Mouse (Mus musculus): ENCODE data around the gene Satb1. TPM values are rescaled to one million over a fixed set of nuclear protein-coding genes. Genes with fewer than 3 reads are reported as not detected.

Gene Satb1
- total RNA-seq, 2 experiments from 2014 or later, result 27.1 to 63.8 TPM

DNA sequence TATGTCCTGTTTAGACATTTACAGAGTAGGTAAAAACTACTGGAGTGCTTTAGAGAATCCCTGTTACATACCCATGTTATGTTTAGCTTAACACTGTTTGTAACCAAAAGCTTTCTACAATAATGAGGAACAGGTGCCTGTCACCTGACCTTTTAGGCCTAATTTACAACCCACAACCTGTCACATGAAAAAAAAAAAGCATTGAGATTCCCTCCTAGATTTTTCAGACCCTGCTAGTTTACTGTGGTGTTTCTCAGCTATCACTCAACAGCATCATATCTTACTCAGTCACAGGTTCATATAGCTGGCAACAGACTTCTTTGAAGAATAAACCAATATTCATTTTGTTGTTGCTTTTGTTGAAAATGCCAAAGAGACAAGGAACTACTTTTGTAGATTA lies 3.7 kb downstream of the Satb1 start:
- intact Hi-C loops (cut with DNase I), result no loop called here
- no peak for DNase-seq

DNA sequence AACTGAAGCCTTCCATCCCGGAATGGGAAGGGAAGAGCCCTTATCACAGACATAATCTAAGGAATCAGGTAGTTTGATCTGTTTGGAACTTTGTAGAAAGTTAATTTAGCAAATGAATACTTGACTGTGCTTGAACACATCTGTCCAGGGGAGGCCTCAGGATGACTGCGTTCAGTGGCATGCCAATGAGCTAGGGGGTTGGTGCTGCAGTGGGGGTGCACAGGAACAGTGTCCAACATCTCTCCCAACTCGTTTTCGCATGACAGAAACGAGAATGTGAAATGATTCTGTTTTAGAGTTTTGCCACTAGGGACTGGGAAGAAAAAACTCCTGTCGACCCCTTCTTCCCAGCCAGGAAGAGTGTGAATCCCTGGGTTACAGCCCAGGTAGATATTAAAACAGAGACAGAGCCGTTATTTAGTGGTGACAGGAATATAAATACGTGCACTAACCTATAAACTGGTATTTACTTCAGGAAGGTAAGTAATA lies 5.1 kb downstream of the Satb1 start:
- no peak for DNase-seq
- intact Hi-C loops (cut with DNase I), result no loop called here

DNA sequence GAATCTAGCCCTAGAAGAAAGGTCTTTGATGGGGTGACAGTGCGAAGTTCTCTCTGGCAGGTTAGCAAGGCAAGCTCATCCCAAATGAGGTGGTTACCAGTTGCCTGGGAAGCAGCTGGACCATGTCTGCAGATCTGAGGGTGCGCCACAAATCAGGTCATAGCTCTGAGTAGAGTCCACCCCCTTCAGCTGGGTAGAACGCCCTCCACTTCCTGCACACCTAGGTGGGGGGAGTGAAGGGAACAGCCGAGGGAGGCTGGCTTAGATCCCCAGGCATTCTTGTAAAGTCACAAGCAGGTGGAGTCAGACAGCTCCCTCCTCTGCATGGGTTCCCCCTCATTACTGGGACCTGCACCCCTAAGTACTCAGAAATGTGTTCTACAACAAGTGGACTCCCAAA lies 6.6 kb downstream of the Satb1 start:
- no peak for DNase-seq
- intact Hi-C loops (cut with DNase I), result no loop called here

DNA sequence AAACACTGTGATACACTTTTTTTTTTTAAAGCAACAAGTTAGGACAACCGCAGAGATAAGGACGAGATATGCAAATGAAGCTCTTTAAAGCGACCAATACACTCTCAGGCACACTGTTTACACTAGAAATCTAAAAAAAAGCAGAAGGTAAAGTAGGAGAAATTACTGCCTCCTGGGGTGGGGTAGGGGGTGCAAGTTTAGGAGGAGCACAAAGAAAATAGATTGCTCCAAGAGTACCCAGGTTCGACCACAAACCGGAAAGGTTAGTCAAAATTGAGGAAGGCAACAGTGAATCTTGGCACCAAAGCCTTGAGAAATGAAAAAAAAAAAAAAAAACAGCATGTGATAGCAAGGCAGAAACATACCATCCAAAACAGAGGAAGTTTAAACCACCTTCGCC lies 18.8 kb downstream of the Satb1 start:
- DNase-seq, result no peak
- intact Hi-C loops (cut with DNase I), result loop anchor here (2.0 kb wide), 1 partner anchor 18 kb away; the partner anchor contains the start of gene Satb1

DNA sequence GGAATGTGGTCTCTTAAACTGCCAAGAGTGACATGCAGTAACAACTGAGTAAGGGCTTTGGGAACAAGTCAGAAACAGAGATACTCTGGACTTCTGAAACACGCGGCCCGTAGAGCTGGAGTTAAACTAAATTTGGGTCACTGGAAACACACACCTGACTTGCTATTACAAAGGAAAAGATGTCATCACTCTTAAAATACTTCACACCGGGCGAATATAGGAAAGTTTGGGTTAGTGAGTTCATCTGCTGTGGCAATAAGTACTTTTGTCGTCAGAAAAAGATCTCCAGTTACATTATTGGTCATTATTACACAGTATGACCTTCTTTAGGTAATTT lies 19.3 kb downstream of the Satb1 start:
- intact Hi-C loops (cut with DNase I), result loop anchor here (2.0 kb wide), 1 partner anchor 19 kb away; the partner anchor contains the start of gene Satb1
- DNase-seq, result no peak

DNA sequence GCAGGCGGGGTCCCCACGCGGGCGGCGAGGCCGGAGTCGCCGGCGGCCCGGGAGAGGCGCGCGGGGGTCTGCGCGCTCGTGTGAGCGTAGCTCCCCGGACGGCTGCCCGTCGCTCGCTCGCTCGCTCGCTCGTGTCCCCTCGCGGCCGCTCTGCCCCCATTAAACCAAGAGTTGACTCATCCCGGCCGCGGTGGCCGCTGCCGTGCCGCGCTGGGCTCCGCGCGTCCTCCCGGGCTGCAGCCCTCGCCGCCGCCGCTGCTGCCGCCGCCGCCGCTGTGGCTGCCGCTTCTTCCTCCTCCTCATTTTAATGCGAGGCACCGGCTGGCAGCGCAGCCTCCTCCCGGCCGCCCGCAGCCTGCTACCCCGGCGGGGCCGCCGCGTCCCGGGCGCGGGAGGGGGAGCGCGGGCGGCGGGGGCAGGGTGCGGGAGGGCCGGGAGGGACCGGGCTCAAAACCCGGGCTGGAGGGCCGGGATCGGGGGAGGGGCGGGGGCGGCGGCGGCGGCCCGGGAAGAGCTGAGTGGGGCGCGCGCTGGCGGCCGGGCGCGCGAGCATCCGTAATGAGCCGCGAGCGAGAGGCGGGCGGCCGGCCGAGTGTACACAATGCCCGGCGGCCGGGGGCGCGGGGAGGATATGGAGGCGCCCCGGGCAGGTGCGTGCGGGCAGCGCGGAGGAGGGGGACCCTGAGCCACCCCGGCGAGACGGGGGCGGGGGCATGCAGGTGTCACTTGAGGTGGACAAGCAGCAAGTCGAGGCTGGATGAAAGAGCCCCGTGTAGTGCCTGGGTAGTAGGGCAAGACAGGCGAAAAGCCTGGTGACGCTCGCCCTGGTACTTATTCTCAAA lies 19.9 kb downstream of the Satb1 start:
- peak; percentile 72 to 76 for DNase-seq
- intact Hi-C loops (cut with DNase I), result no loop called here

DNA sequence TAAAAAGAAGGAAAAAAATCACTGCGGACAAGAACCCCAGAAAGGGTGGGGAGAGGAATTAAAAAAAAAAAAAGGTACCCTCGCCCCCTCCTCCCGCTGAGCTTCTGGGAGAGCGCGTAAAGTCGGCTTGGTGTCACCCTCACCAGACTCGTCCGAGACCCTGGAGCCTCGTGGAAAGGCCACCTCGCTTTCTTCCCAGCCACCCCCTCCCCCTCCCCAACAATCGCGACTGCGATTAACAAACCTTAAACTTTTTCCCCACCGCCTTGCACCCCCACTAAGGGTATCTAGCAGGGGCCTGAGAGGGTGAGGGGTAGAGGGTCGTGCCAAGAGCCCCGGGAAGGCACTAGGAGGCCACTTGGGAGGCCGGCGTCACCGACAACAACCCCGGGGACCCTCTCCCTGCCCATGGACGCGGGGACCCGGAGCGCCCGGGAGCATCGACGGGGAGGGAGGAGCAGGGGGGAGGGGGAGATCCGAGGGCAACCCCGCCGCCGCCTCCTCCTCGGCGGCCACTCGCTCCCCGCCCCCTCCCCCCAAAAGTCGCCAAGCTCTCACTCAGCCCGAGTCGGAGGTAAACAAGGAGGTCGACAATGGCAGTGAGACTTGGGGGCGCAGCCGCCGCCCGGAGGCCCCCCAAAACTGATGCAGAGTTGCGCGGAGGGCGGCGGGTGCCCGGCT lies 20.7 kb downstream of the Satb1 start:
- DNase-seq, result peak; percentile 36 to 42
- intact Hi-C loops (cut with DNase I), result no loop called here

DNA sequence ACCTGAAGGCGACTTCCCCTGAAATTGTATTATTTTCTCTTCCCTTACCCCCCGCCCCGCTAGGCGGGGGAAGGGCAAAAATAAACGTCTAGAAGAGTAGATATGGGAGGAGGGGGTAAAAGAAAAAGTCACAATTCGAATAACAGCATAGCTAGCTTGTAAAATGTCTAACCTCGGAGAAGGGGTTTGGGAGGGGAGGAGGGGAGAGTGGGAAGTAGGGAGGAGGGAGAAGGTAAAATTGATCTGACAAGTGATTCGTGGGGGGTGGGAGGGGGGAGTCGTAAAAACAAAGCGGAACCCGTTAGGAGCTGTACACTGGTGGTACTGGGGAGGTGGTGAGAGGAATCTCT lies 21.2 kb downstream of the Satb1 start:
- intact Hi-C loops (cut with DNase I), result no loop called here
- DNase-seq, result no peak

DNA sequence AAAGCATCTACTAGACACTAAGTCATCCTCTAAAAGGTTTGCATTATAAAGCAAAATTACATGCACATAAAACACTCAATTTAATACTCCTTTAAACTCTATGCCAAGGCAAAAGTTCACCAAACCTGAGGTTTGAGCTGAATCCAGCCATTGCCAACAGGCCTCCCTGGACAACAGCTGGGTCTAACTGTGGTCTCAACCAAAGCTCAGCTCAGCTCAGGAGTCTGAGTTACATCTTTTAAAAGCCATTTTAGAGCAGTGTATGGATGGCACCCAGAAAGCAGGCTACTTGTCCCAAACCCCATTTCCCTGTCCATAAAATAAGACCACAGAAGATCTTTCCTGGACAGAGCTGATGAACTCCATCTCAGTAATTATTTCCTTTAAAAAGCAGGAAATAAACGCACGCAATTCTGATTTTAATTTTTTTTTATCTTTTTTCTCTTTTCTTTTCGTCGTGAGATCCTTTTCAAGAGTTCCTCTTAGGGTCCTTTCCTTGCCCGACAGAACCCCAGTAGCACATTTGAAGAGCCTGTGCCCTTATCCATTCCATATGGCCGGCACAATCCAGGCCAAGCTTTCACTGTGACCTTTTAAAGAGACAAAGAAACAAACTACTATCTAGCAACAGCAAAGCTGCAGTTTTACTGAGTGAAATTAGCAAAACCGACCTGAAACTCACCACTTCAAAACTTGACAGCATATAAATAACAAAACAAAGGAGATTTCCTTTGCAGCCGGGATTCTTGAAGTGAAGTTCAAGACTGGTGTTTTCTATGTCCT lies 21.8 kb downstream of the Satb1 start:
- DNase-seq, result peak; percentile 52 to 71
- intact Hi-C loops (cut with DNase I), result no loop called here

DNA sequence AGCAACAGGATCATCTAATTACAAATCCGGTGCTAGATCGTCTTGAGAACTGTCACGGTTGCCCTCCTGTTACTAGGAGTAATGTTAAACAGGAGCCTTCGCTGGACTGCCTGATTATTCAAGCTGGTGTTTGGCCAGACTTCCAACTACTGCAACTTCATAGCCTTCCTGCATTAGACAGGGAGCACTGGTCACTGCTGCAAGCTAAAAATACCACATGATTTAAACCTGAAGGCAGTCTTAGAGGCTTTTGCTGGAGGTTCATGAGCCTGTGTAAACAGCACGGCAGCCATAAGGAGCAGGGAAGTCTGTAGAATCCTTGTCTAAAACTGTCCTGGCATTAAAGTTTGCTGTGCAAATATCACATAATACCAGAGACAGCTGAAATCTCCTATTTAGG lies 25.7 kb downstream of the Satb1 start:
- peak in 1 of 2 experiments; percentile 10 for DNase-seq
- intact Hi-C loops (cut with DNase I), result no loop called here

DNA sequence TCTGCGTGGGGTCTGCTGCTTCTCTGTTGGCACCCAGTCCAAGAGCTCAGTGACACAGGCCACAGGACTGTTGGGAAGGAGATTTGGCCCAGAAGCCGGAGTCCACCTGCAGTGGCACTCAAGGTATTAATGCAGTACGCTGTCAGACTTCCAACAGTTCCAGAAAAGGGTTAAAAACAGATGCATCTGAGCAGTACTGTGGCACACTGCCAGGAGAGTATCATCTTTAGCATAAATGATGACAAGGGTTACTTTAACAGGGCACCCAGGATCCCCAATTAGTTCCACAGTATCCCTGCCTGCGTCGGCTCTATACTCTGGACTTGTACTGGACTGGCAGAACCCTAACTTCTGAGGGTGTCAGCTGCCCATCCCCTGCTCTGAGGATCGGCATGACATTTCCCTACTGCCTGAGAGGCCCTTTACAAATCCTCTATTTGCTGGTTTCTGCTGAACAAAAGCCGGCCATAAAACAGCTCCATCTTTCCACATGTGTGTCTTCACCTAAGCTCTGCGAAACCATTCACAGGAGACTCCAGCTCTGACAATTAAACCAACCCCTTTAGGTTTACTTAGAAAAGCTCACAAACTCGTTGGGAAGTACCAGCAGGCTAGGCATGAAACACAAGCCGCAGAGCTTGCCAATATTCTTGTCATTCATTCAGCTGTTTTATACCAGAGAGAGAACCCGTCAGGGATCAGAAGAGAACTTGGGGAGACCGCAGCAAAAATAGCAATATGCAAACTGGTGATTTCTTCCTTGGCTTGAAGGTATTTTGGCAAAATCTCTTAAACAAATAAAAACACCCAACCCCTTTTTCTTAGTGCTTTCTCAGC lies 26.7 kb downstream of the Satb1 start:
- no peak for DNase-seq
- intact Hi-C loops (cut with DNase I), result no loop called here

DNA sequence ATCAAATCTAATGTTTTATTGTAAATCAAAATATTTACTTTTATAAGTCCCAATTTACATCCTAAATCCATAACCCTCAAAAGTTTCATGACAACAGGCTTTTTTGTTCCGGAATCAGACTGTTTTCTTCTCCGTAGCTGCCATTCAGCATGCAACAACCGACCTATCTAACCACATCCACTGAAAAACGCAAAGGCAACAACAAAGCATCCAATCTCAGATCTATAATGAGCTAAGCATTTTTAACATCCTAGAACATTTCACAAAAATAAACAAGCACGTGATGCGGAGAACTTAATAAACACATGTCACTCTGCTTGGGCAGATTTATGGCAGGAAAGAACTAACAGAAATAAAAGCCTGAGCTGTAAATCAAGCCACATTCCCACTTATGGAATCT lies 32.9 kb downstream of the Satb1 start:
- DNase-seq, result no peak
- intact Hi-C loops (cut with DNase I), result no loop called here

DNA sequence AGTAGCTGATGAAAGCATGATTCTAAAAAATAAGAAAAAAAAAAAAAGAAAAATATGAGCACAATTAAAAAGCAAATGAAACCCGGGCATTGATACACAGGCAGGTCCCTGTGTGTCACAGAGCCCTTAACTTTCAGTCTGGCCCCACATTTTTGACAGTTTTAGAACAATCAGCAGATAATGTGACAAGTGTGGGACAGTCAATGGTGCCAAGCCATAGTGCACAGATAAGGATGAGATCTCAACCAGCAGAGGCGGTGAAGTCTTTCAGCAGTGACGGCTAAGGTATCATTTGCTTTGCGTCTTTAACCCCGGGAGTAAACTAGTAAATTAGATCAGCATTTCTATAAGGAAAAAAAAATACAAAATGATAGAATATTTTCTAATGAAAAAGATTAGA lies 36.6 kb downstream of the Satb1 start:
- DNase-seq, result no peak
- intact Hi-C loops (cut with DNase I), result no loop called here

DNA sequence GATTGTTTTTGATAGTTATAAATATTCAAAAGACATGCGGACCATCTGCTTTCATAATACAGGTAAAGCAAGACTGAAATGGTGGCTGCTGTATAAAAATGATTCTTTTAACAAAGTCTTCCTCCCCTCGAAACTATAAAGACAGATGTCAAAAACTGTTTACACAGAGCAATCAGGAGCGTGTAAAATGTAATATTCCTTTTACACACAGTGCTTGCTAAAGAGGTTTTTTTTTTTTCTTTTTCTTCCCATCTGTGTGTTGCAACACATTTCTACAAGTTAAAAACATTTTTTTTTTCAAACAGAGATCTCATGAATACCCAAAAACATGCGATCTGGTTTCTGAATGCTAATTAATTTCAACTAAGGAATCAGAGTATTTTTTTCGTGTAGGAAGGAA lies 41.9 kb downstream of the Satb1 start:
- DNase-seq, result no peak
- intact Hi-C loops (cut with DNase I), result no loop called here

DNA sequence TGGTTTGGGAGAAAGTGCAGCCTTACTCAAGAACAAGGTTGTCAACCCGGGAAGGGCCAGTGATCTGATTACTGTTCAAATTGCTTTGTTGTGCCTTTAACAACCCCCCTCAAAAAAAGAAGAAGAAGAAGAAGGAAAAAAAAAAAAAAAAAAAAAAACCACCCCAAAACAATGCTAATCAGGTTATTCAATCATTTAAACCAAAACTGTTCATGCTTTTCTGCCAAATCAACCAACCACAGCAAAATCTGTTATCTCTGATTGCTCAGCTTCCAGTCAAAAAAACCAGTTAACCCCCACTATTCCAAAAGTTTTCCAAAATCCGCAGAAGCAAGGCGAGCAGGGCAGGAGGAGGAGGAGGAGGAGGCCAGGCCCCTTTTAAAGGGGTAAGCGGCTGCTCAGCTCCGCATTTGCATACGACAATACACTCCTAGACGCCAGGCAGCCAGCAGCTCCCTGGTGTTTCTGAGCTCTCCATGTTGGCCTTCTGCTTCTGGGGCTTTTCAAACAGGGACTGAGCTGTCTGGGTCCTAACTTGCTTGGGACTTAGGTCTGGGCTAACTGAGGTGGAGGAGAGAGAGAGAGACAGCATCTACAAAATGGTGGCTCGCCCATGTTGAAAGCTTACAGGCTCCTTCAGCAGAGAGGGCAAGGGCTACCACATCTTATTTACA lies 42.6 kb downstream of the Satb1 start:
- intact Hi-C loops (cut with DNase I), result no loop called here
- DNase-seq, result no peak

DNA sequence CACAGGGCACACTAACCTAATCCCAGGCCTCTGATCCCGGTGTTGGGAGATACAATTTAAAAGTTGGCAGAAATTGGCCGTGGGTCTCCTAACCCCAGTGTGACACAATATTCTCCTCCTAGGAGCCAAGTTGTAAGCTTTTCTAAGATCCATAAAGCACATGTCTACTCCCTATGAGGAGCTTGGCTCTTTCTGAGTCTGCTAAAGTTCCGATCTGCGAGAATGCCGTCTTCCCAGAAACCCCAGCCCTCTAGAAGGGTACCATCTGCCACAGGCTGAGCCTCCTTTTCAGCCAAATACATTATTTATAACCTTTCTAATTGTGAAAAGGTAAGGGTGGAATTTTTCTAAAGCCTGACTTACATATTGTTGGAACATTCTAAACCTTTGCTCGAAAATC lies 43.3 kb downstream of the Satb1 start:
- no peak for DNase-seq
- intact Hi-C loops (cut with DNase I), result no loop called here

DNA sequence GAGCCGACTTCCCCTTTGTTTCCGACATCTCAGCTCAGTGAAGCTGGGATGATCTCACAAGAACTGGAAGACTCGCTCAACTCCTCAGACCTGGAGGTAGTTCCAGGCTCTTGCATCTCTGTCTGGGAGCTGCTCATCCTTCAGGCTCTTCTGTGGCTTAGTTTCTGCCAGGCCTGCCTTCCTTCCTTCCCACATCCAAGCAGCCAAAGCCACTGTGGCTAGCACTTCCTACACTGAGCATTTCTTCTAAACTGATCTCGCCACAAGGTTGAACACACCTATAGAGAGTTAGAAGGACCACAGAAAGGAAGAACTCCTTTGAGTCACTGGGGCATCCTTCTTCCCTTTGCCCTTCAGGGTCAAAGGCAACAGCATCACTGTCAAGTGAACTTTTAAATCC lies 44.0 kb downstream of the Satb1 start:
- no peak for DNase-seq

DNA sequence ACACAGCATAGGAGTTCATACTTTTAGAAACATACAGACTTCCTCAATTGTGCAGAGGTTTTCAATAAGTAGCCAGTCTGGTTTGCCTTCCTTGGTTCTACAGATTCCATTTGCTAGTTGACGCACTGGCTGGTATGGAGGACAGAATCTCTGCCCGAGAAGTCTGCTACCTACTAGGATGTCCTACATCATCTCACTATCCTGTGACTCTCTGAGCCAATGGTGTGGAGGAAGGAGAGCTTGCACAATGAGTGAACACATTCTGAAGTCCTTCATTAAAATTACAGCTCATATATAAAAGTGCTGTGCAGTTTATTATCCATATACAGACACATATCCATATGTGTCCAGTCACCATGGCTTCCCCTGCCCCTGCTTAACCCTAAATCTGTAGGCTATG lies 45.1 kb downstream of the Satb1 start:
- intact Hi-C loops (cut with DNase I), result no loop called here
- no peak for DNase-seq

More for the DNA sequence above, 44.0 kb downstream of the Satb1 start:
- intact Hi-C loops (cut with DNase I), result no loop called here

DNA sequence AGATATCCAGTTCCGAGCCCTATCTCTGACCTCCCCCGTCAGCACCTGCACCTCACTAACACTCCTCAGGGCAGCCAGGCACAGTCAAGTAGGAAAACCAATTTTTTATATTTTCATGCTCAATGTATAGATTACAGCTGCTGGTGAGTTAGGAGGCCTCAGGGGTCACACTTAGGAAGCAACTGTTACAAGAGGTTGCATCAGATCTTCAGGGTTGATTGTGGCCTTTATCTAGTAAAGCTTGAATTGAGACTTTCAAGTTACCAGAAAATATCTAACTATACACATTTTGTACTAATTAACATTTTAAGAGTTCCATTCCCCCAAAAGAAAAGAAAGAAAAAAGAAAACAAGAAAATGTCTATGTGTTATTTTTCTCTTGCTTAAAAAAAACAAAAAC lies 47.0 kb downstream of the Satb1 start:
- intact Hi-C loops (cut with DNase I), result no loop called here
- DNase-seq, result no peak

DNA sequence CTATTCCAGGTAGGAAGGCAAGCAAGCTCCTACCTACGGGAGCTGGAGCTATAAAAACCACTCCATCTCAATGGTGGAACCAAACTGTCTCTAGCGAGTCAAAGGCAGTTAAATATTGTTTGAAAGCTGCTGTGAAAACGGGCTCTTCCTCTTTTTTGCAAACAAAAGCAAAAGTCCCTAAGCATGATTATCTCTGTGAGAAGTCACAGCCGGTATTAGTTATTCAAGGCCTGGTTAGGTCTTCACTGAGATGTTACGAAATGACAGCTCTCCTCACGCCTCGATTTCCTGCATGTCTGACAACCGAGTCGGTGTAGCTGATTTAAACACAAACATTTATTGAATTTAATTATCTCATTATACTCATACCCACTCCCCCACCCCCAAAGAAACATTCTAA lies 48.2 kb downstream of the Satb1 start:
- intact Hi-C loops (cut with DNase I), result no loop called here
- no peak for DNase-seq

All from heart, postnatal 14 days (tissue).